Mouse (Mus musculus) thymus, adult 2 months (tissue): ENCODE data around the gene Prep. TPM values are rescaled to one million over a fixed set of nuclear protein-coding genes. Genes with fewer than 3 reads are reported as not detected.

Experiments
- DNase-seq: peaks from one replicate; pipeline ENCODE4 v3.0.0; 2021
- H3K27ac ChIP-seq: fragments of 200-500 bp; 2 replicates; pipeline ENCODE4 v1.5.1; 2012; ENCODE audit warnings: low read length, control low read depth; ENCODE audit not compliant: control insufficient read depth, insufficient read depth
- H3K27me3 ChIP-seq: fragments of 200-500 bp; 2 replicates; pipeline ENCODE4 v1.6.1; 2012; ENCODE audit warnings: mild to moderate bottlenecking, low read length, moderate library complexity, mixed read lengths; ENCODE audit not compliant: control insufficient read depth, insufficient read depth
- H3K36me3 ChIP-seq: fragments of 200-500 bp; 2 replicates; pipeline ENCODE4 v1.6.1; 2012; ENCODE audit warnings: mild to moderate bottlenecking, low read length, moderate library complexity; ENCODE audit not compliant: control insufficient read depth, insufficient read depth
- H3K4me1 ChIP-seq: fragments of 200-500 bp; replicated peaks from 2 replicates; pipeline ENCODE4 v1.6.1; 2012; ENCODE audit warnings: low read length; ENCODE audit not compliant: control insufficient read depth, insufficient read depth
- H3K4me3 ChIP-seq: fragments of 200-500 bp; 2 replicates; pipeline ENCODE4 v1.5.1; 2012; ENCODE audit warnings: mild to moderate bottlenecking, low read length, control low read depth, moderate library complexity; ENCODE audit not compliant: control insufficient read depth, insufficient read depth
- CTCF ChIP-seq: fragments of 200-500 bp; IDR thresholded peaks from 2 replicates; pipeline ENCODE4 v1.5.1; 2012; ENCODE audit warnings: mild to moderate bottlenecking, control low read depth, low read length, moderate library complexity, borderline replicate concordance; ENCODE audit not compliant: control insufficient read depth, poor library complexity, insufficient read depth; ENCODE audit errors: extremely low read depth
- POLR2A ChIP-seq: fragments of 200-500 bp; IDR thresholded peaks from 2 replicates; pipeline ENCODE4 v1.6.1; 2012; ENCODE audit warnings: mild to moderate bottlenecking, low read length, control low read depth, moderate library complexity; ENCODE audit not compliant: control insufficient read depth, poor library complexity, insufficient read depth; ENCODE audit errors: extremely low read depth
- WGBS: fragments of 180-500 bp; shearing (Covaris S2); methylation state at CpG from one replicate; pipeline ENCODE4 v1.1.7; 2018; 5-methylcytosine and 5-hydroxymethylcytosine counted together
- polyA plus RNA-seq: library from polyadenylated mRNA; depleted of rRNA; stranded (reverse); fragments of >200 nt; gene quantifications from 2 replicates; pipeline ENCODE4 v1.2.3, GENCODE M21; 2012

Gene Prep
- polyA plus RNA-seq, 1 experiment, result 28.1 TPM

GRCm38 (mm10) chr10:45026935-45027334, 40.1 kb upstream of the Prep start:
- H3K27me3 ChIP-seq, result no peaks in the 10 kb centered on the region
- 88% methylated on average over 7 of the region's 7 CpGs for WGBS
- no peaks in the 10 kb centered on the region for H3K4me1 ChIP-seq
- TF ChIP-seq POLR2A (no peak), CTCF (no peak)
- H3K4me3 ChIP-seq, result no peak overlapping the region
- H3K27ac ChIP-seq, result no peak overlapping the region
- no peak for DNase-seq
- no peaks in the 10 kb centered on the region for H3K36me3 ChIP-seq

- TF ChIP-seq CTCF (no peak), POLR2A (no peak)
- no peaks in the 10 kb centered on the region for H3K4me1 ChIP-seq
- H3K4me3 ChIP-seq, result no peak overlapping the region
- 29% methylated on average over 12 of the region's 12 CpGs for WGBS
- DNase-seq, result peak; percentile 66
- no peak overlapping the region for H3K27ac ChIP-seq
- no peaks in the 10 kb centered on the region for H3K36me3 ChIP-seq
- H3K27me3 ChIP-seq, result no peaks in the 10 kb centered on the region
These were observed 21.6 kb upstream of the Prep start for GRCm38 (mm10) chr10:45045268-45045928.

- DNase-seq, result no peak
- H3K4me1 ChIP-seq, result no peaks in the 10 kb centered on the region
- WGBS, result 65% methylated on average over 11 of the region's 11 CpGs
- no peaks in the 10 kb centered on the region for H3K27me3 ChIP-seq
- H3K4me3 ChIP-seq, result no peak overlapping the region
- TF ChIP-seq CTCF (no peak), POLR2A (no peak)
- no peaks in the 10 kb centered on the region for H3K36me3 ChIP-seq
- no peak overlapping the region for H3K27ac ChIP-seq
These were observed 18.8 kb upstream of the Prep start for GRCm38 (mm10) chr10:45048158-45048557.

GRCm38 (mm10) chr10:45048622-45049021, 18.4 kb upstream of the Prep start:
- Histone ChIP-seq H3K4me3 (no peak overlapping the region), H3K4me1 (no peaks in the 10 kb centered on the region), H3K36me3 (no peaks in the 10 kb centered on the region), H3K27ac (no peak overlapping the region), H3K27me3 (no peaks in the 10 kb centered on the region)
- DNase-seq, result no peak
- TF ChIP-seq POLR2A (no peak), CTCF (no peak)
- 52% methylated on average over 11 of the region's 11 CpGs for whole genome bisulfite sequencing

- Histone ChIP-seq H3K36me3 (no peaks in the 10 kb centered on the region), H3K27me3 (no peaks in the 10 kb centered on the region), H3K4me1 (no peaks in the 10 kb centered on the region), H3K27ac (no peak overlapping the region), H3K4me3 (no peak overlapping the region)
- WGBS, result 57% methylated on average over 11 of the region's 11 CpGs
- DNase-seq, result peak; percentile 78
- TF ChIP-seq CTCF, result no peak
- no peak for TF ChIP-seq POLR2A
These were observed 15.8 kb upstream of the Prep start for GRCm38 (mm10) chr10:45051125-45051744.

- WGBS, result 97% methylated on average over 6 of the region's 6 CpGs
- H3K27ac ChIP-seq, result no peak overlapping the region
- TF ChIP-seq CTCF (no peak), POLR2A (no peak)
These were observed 8.6 kb upstream of the Prep start for GRCm38 (mm10) chr10:45058361-45058760.

More at GRCm38 (mm10) chr10:45058361-45058760, 8.6 kb upstream of the Prep start:
- Histone ChIP-seq H3K36me3 (no peaks in the 10 kb centered on the region), H3K4me1 (no peaks in the 10 kb centered on the region), H3K4me3 (no peak overlapping the region), H3K27me3 (no peaks in the 10 kb centered on the region)
- DNase-seq, result no peak
